ENCODE assay signal across 21 mouse cellular contexts in genomic region chr8:70663691-70664090, GRCm38 (mm10). TPM values are rescaled to one million over a fixed set of nuclear protein-coding genes. Genes with fewer than 3 reads are reported as not detected.
DNase-seq lines count a peak whose midpoint lies in the region; ATAC-seq and TF ChIP-seq lines count a peak whose summit lies in the region.
"Had no signal": no experiment of that assay in that cellular context is flagged by ENCODE, and none has a peak within 500 bp of the region (broad histone marks: within the 10 kb centered on the region; RNA-seq: fewer than 3 reads in every experiment).

No protein-coding gene starts in this region.

- no peak for ATAC-seq in midbrain, embryonic 15.5 days (replicated peaks)

- H3K4me3 ChIP-seq in layer of hippocampus, adult 2 months = no peak overlapping the region
- H3K4me3 ChIP-seq in midbrain, embryonic 15.5 days = no peak overlapping the region
- H3K4me3 ChIP-seq: lung, embryonic 15.5 days; megakaryocyte, embryonic 14.5 days had no signal

- 43% methylated on average over 4 of the region's 4 CpGs for WGBS in midbrain, embryonic 15.5 days

- TF ChIP-seq CTCF in layer of hippocampus, adult 2 months (conservative IDR thresholded peaks at IDR 0.05) = no peak
- TF ChIP-seq CTCF in brain, embryonic 14.5 days (IDR thresholded peaks at IDR 0.05; ENCODE audit: borderline replicate concordance, extremely low read depth, insufficient read depth, insufficient read length) = no peak

- H3K36me3 ChIP-seq in midbrain, embryonic 15.5 days (replicated peaks) = no peaks in the 10 kb centered on the region
- H3K36me3 ChIP-seq: lung, embryonic 15.5 days had no signal

- intact Hi-C loops in gastrocnemius, postnatal 14 days (cut with DNase I; ENCODE audit: low total_unique reads) = loop anchor here (5.0 kb wide), 1 partner anchor 46 kb away; the partner anchor contains the start of gene Lrrc25

- DNase-seq in layer of hippocampus, adult 2 months (ENCODE audit: low spot score in 2 of 2) = no peak
- no peak for DNase-seq in layer of hippocampus, postnatal 14 days (ENCODE audit: low spot score in 2 of 2)
- peak; percentile 72 for DNase-seq in MN1 (ENCODE audit: low spot score)
- DNase-seq in brain, embryonic 14.5 days (ENCODE audit: low read depth) = peak; percentile 53
- DNase-seq in gastrocnemius, postnatal 14 days = no peak
- DNase-seq in right cerebral cortex, postnatal 4 days = no peak
- DNase-seq: cerebellum, postnatal 36 days; heart, postnatal 36 days; kidney, adult 2 months; kidney, postnatal 25 days; left cerebral cortex, postnatal 4 days; thymus, adult 2 months had no signal

- H3K4me1 ChIP-seq in midbrain, embryonic 15.5 days = peaks cover 14% of the 10 kb centered on the region

- no peaks in the 10 kb centered on the region for H3K9me3 ChIP-seq in midbrain, embryonic 15.5 days
- H3K9me3 ChIP-seq: lung, embryonic 15.5 days; megakaryocyte, embryonic 14.5 days had no signal

- no peak for TF ChIP-seq POLR2A in brain, embryonic 14.5 days (IDR thresholded peaks at IDR 0.05; ENCODE audit: borderline replicate concordance, extremely low read depth, insufficient read depth, insufficient read length, poor library complexity, severe bottlenecking)

- no peaks in the 10 kb centered on the region for H3K27me3 ChIP-seq in midbrain, embryonic 15.5 days (replicated peaks)
- H3K27me3 ChIP-seq: lung, embryonic 15.5 days; megakaryocyte, embryonic 14.5 days had no signal

- H3K9ac ChIP-seq in midbrain, embryonic 15.5 days = no peak overlapping the region
- H3K9ac ChIP-seq: lung, embryonic 15.5 days had no signal

- no peak overlapping the region for H3K4me2 ChIP-seq in midbrain, embryonic 15.5 days
- H3K4me2 ChIP-seq: liver, embryonic 11.5 days; lung, embryonic 15.5 days had no signal

- peak overlapping the region; percentile 65; the same call in 1 of the 2 replicates for H3K27ac ChIP-seq in layer of hippocampus, adult 2 months
- H3K27ac ChIP-seq in midbrain, embryonic 15.5 days = 0 out of 2 replicates have a peak overlapping the region, but pooled peaks have one; percentile 12
- H3K27ac ChIP-seq: lung, embryonic 15.5 days had no signal

RNA-seq across cellular contexts. Expression of gene Pgpep1, which starts 3.5 kb away (rescaled TPM):
- 10 to 100 TPM; 25.4 to 29.1 TPM for total RNA-seq in layer of hippocampus, adult 2 months (2021)
- total RNA-seq in layer of hippocampus, postnatal 14 days (2021) = 10 to 100 TPM; 25.9 to 30.8 TPM
- polyA plus RNA-seq in brain, embryonic 14.5 days (2012; rRNA removed) = 80.8 and 83.7 TPM in 2 replicates
- 70.1 and 74.5 TPM in 2 replicates for polyA plus RNA-seq in midbrain, embryonic 15.5 days (2015; fragmentation: Nextera tagmentation; extraction: Ambion mirVana)
- 10 to 100 TPM; 18.2 to 21.6 TPM for total RNA-seq in gastrocnemius, postnatal 14 days (2021)

RNA-seq across cellular contexts. Expression of gene Lsm4, which starts 9.4 kb away (rescaled TPM):
- 10 to 100 TPM; 58.2 to 61.8 TPM for total RNA-seq in layer of hippocampus, adult 2 months (2021)
- 10 to 100 TPM; 67.8 to 71.7 TPM for total RNA-seq in layer of hippocampus, postnatal 14 days (2021)
- polyA plus RNA-seq in brain, embryonic 14.5 days (2012; rRNA removed) = 159 and 208 TPM in 2 replicates
- polyA plus RNA-seq in midbrain, embryonic 15.5 days (2015; fragmentation: Nextera tagmentation; extraction: Ambion mirVana) = 175 and 193 TPM in 2 replicates
- 10 to 100 TPM; 65.9 to 77.0 TPM for total RNA-seq in gastrocnemius, postnatal 14 days (2021)

RNA-seq across cellular contexts. Expression of gene Gdf15, which starts 31.4 kb away (rescaled TPM):
- under 1 TPM in 1 of 2 experiments, not detected in 1; 0.25 TPM for total RNA-seq in layer of hippocampus, adult 2 months (2021)
- total RNA-seq in layer of hippocampus, postnatal 14 days (2021) = not detected
- 0.23 and 0.26 TPM in 2 replicates for polyA plus RNA-seq in brain, embryonic 14.5 days (2012; rRNA removed)
- 0.13 and 0.19 TPM in 2 replicates for polyA plus RNA-seq in midbrain, embryonic 15.5 days (2015; fragmentation: Nextera tagmentation; extraction: Ambion mirVana)
- total RNA-seq in gastrocnemius, postnatal 14 days (2021) = not detected
- total RNA-seq: layer of hippocampus, postnatal 10 days; left cerebral cortex, postnatal 4 days had no signal
- polyA plus RNA-seq: forebrain, embryonic 11.5 days had no signal

RNA-seq across cellular contexts. Expression of gene Jund, which starts 35.1 kb away (rescaled TPM):
- total RNA-seq in layer of hippocampus, adult 2 months (2021) = 100 to 1,000 TPM; 165 to 181 TPM
- total RNA-seq in layer of hippocampus, postnatal 14 days (2021) = 100 to 1,000 TPM; 163 to 179 TPM
- polyA plus RNA-seq in brain, embryonic 14.5 days (2012; rRNA removed) = 281 and 291 TPM in 2 replicates
- polyA plus RNA-seq in midbrain, embryonic 15.5 days (2015; fragmentation: Nextera tagmentation; extraction: Ambion mirVana) = 83.0 and 94.4 TPM in 2 replicates
- 10 to 100 TPM; 73.5 to 87.4 TPM for total RNA-seq in gastrocnemius, postnatal 14 days (2021)

RNA-seq across cellular contexts. Expression of gene Iqcn, which starts 39.6 kb away (rescaled TPM):
- under 1 TPM; 0.07 to 0.08 TPM for total RNA-seq in layer of hippocampus, adult 2 months (2021)
- under 1 TPM in 1 of 2 experiments, not detected in 1; 0.14 TPM for total RNA-seq in layer of hippocampus, postnatal 14 days (2021)
- polyA plus RNA-seq in brain, embryonic 14.5 days (2012; rRNA removed) = 0.10 and 0.23 TPM in 2 replicates
- polyA plus RNA-seq in midbrain, embryonic 15.5 days (2015; fragmentation: Nextera tagmentation; extraction: Ambion mirVana) = 0.05 and 0.14 TPM in 2 replicates
- under 1 TPM in 1 of 2 experiments, not detected in 1; 0.04 TPM for total RNA-seq in gastrocnemius, postnatal 14 days (2021)
- total RNA-seq: CH12.LX; gastrocnemius, adult 18-20 months had no signal
- polyA plus RNA-seq: embryonic facial prominence, embryonic 14.5 days; forebrain, embryonic 11.5 days; liver, embryonic 11.5 days had no signal

Comparison
In these comparisons a context has a peak if more than half of its experiments do, and no peak if none do; other contexts are left out.
1. DNase-seq: peak in MN1 (single experiment) and brain, embryonic 14.5 days (single experiment); none in layer of hippocampus, adult 2 months (0 of 2), layer of hippocampus, postnatal 14 days (0 of 2), gastrocnemius, postnatal 14 days (single experiment) and right cerebral cortex, postnatal 4 days (single experiment).